Mouse (Mus musculus) midbrain, embryonic 14.5 days (tissue): ENCODE measurements around the gene Zfp119b. TPM values are rescaled to one million over a fixed set of nuclear protein-coding genes. Genes with fewer than 3 reads are reported as not detected.

Source experiments
- ATAC-seq: fragments of 200-750 bp; cut with Nextera tagmentation; 2 replicates; pipeline ENCODE4 v1.8.0; 2017; ENCODE audit warnings: moderate number of reproducible peaks, moderate library complexity; ENCODE audit not compliant: low FRiP score, low TSS enrichment
- DNase-seq: peaks from one replicate; pipeline ENCODE4 v3.0.0-alpha.2; 2015
- H3K27ac ChIP-seq: fragments of 300-500 bp; sonication (generic); replicated peaks from 2 replicates; pipeline ENCODE4 v1.5.1; 2014; ENCODE audit warnings: mild to moderate bottlenecking, low read depth, low read length, moderate library complexity
- H3K27me3 ChIP-seq: fragments of 300-500 bp; sonication (generic); 2 replicates; pipeline ENCODE4 v1.6.1; 2014; ENCODE audit warnings: low read length, control low read depth, mixed read lengths; ENCODE audit not compliant: control insufficient read depth, insufficient read depth
- H3K36me3 ChIP-seq: fragments of 300-500 bp; sonication (generic); 2 replicates; pipeline ENCODE4 v1.6.1; 2014; ENCODE audit warnings: low read length, control low read depth; ENCODE audit not compliant: control insufficient read depth, insufficient read depth
- H3K4me1 ChIP-seq: fragments of 300-500 bp; sonication (generic); 2 replicates; pipeline ENCODE4 v1.6.1; 2014; ENCODE audit warnings: mild to moderate bottlenecking, antibody characterized with exemption, low read length, control low read depth; ENCODE audit not compliant: control insufficient read depth, insufficient read depth
- H3K4me2 ChIP-seq: fragments of 300-500 bp; sonication (generic); 2 replicates; pipeline ENCODE4 v1.6.1; 2014; ENCODE audit warnings: mild to moderate bottlenecking, low read length, moderate library complexity
- H3K4me3 ChIP-seq: fragments of 300-500 bp; sonication (generic); replicated peaks from 2 replicates; pipeline ENCODE4 v1.5.1; 2014; ENCODE audit warnings: low read depth, low read length
- H3K9ac ChIP-seq: fragments of 300-500 bp; sonication (generic); replicated peaks from 2 replicates; pipeline ENCODE4 v1.6.1; 2014; ENCODE audit warnings: mild to moderate bottlenecking, low read length, moderate library complexity
- H3K9me3 ChIP-seq: fragments of 300-500 bp; sonication (generic); 2 replicates; pipeline ENCODE4 v1.6.1; 2016; ENCODE audit warnings: low read length, control low read depth, mixed read lengths; ENCODE audit not compliant: control insufficient read depth
- WGBS: fragments of 180-500 bp; shearing (Covaris S2); extraction: QIAGEN DNeasy Blood & Tissue Kit; methylation state at CpG from one replicate; pipeline ENCODE4 v1.1.7; 2014; 5-methylcytosine and 5-hydroxymethylcytosine counted together
- polyA plus RNA-seq: library from polyadenylated mRNA; unstranded; fragments of >200 nt; fragmentation: Nextera tagmentation; extraction: Ambion mirVana; gene quantifications from 2 replicates; pipeline ENCODE4 v1.2.1, GENCODE M21; 2014

Gene Zfp119b
- 10.7 and 13.4 TPM in 2 replicates for polyA plus RNA-seq

- H3K27ac ChIP-seq, result no peak within 1 kb of the TSS
- H3K27me3 ChIP-seq, result 0 out of 2 replicates have a peak, but pooled peaks cover under 1% of the 10 kb centered on the region
- no peaks in the 10 kb centered on the region for H3K36me3 ChIP-seq
- DNase-seq, result no peak
- WGBS, result 93% methylated on average over 2 of the region's 2 CpGs
- no peak within 1 kb of the TSS for H3K4me3 ChIP-seq
- H3K9ac ChIP-seq, result no peak within 1 kb of the TSS
- H3K9me3 ChIP-seq, result no peaks in the 10 kb centered on the region
- no peak within 1 kb of the TSS for H3K4me2 ChIP-seq
- peaks cover 3% of the 10 kb centered on the region; the same call in 1 of the 2 replicates for H3K4me1 ChIP-seq
- ATAC-seq, result no peak
Measured at GRCm38 (mm10) chr17:55949400-55949799, at the start of gene Zfp119b. Gene Zfp119b, minus strand, starts transcription at chr17:55949500.

- no peaks in the 10 kb centered on the region for H3K9me3 ChIP-seq
- H3K27me3 ChIP-seq, result peaks cover 9% of the 10 kb centered on the region; the same call in 1 of the 2 replicates
- DNase-seq (no peak), ATAC-seq (no peak)
- H3K36me3 ChIP-seq, result peaks cover 63% of the 10 kb centered on the region
- no peaks in the 10 kb centered on the region for H3K4me1 ChIP-seq
- H3K4me3 ChIP-seq, result no peak overlapping the region
- H3K9ac ChIP-seq, result no peak overlapping the region
- no peak overlapping the region for H3K27ac ChIP-seq
- no peak overlapping the region for H3K4me2 ChIP-seq
- WGBS, result 91% methylated on average over 15 of the region's 15 CpGs
Measured at GRCm38 (mm10) chr17:55996007-55996406, 46.7 kb upstream of the Zfp119b start.

- 91% methylated on average over 8 of the region's 8 CpGs for WGBS
- H3K36me3 ChIP-seq, result peaks cover 61% of the 10 kb centered on the region
Measured at GRCm38 (mm10) chr17:55990278-55990898, 41.1 kb upstream of the Zfp119b start.

GRCm38 (mm10) chr17:55986030-55986961 is 37.0 kb upstream of the Zfp119b start, which contains the start of gene Fsd1:
Gene Fsd1, plus strand, starts transcription at chr17:55986509.
- no peaks in the 10 kb centered on the region for H3K9me3 ChIP-seq
- WGBS, result 9% methylated on average over 33 of the region's 35 CpGs
- H3K9ac ChIP-seq, result peak within 1 kb of the TSS; percentile 84
- peak within 1 kb of the TSS; percentile 78 for H3K4me3 ChIP-seq
- H3K4me2 ChIP-seq, result peak within 1 kb of the TSS; percentile 91
- H3K27ac ChIP-seq, result peak within 1 kb of the TSS; percentile 70
- H3K36me3 ChIP-seq, result peaks cover 23% of the 10 kb centered on the region
- ATAC-seq, result peak; percentile 89
- no peaks in the 10 kb centered on the region for H3K27me3 ChIP-seq
- peak; percentile 95 for DNase-seq
- H3K4me1 ChIP-seq, result peaks cover 7% of the 10 kb centered on the region

More at GRCm38 (mm10) chr17:55990278-55990898, 41.1 kb upstream of the Zfp119b start:
- H3K4me3 ChIP-seq, result no peak overlapping the region
- DNase-seq (no peak), ATAC-seq (no peak)
- no peak overlapping the region for H3K27ac ChIP-seq
- H3K9ac ChIP-seq, result no peak overlapping the region
- no peaks in the 10 kb centered on the region for H3K9me3 ChIP-seq
- H3K4me1 ChIP-seq, result peaks cover 7% of the 10 kb centered on the region
- no peaks in the 10 kb centered on the region for H3K27me3 ChIP-seq
- H3K4me2 ChIP-seq, result no peak overlapping the region

- no peak overlapping the region for H3K4me3 ChIP-seq
- no peak overlapping the region for H3K4me2 ChIP-seq
- no peak for DNase-seq
- H3K27ac ChIP-seq, result peak overlapping the region; percentile 71
- 69% methylated on average over 3 of the region's 3 CpGs for WGBS
- no peak for ATAC-seq
- H3K4me1 ChIP-seq, result no peaks in the 10 kb centered on the region
- H3K9ac ChIP-seq, result no peak overlapping the region
- no peaks in the 10 kb centered on the region for H3K9me3 ChIP-seq
- no peaks in the 10 kb centered on the region for H3K27me3 ChIP-seq
- peaks cover 20% of the 10 kb centered on the region for H3K36me3 ChIP-seq
Measured at GRCm38 (mm10) chr17:55977301-55977700, 28.0 kb upstream of the Zfp119b start.

- H3K27me3 ChIP-seq, result no peaks in the 10 kb centered on the region
- DNase-seq (peak; percentile 92), ATAC-seq (peak; percentile 79)
- peaks cover 20% of the 10 kb centered on the region for H3K36me3 ChIP-seq
- WGBS, result 16% methylated on average over 13 of the region's 13 CpGs
- no peak overlapping the region for H3K4me3 ChIP-seq
- peaks cover 6% of the 10 kb centered on the region for H3K4me1 ChIP-seq
- H3K9ac ChIP-seq, result 0 out of 2 replicates have a peak overlapping the region, but pooled peaks have one; percentile 26
- H3K4me2 ChIP-seq, result no peak overlapping the region; the same call in 1 of the 2 replicates
- peak overlapping the region; percentile 71 for H3K27ac ChIP-seq
- H3K9me3 ChIP-seq, result no peaks in the 10 kb centered on the region
Measured at GRCm38 (mm10) chr17:55976255-55976862, 27.1 kb upstream of the Zfp119b start.

GRCm38 (mm10) chr17:55971453-55971852 is 22.2 kb upstream of the Zfp119b start:
- H3K36me3 ChIP-seq, result peaks cover 23% of the 10 kb centered on the region
- ATAC-seq, result no peak
- peak overlapping the region; percentile 93; the same call in 1 of the 2 replicates for H3K27ac ChIP-seq
- peak overlapping the region; percentile 67 for H3K4me3 ChIP-seq
- peak overlapping the region; percentile 88 for H3K9ac ChIP-seq
- H3K27me3 ChIP-seq, result no peaks in the 10 kb centered on the region
- no peak for DNase-seq
- WGBS, result 18% methylated on average over 22 of the region's 22 CpGs
- peaks cover 34% of the 10 kb centered on the region for H3K4me1 ChIP-seq
- H3K4me2 ChIP-seq, result peak overlapping the region; percentile 85
- no peaks in the 10 kb centered on the region for H3K9me3 ChIP-seq
